Mouse (Mus musculus): Measurements from ENCODE around the gene Ccdc146. TPM values are rescaled to one million over a fixed set of nuclear protein-coding genes. Genes with fewer than 3 reads are reported as not detected.

Gene Ccdc146
- polyA plus RNA-seq (2017; shearing (Covaris generic)), result not detected

DNA sequence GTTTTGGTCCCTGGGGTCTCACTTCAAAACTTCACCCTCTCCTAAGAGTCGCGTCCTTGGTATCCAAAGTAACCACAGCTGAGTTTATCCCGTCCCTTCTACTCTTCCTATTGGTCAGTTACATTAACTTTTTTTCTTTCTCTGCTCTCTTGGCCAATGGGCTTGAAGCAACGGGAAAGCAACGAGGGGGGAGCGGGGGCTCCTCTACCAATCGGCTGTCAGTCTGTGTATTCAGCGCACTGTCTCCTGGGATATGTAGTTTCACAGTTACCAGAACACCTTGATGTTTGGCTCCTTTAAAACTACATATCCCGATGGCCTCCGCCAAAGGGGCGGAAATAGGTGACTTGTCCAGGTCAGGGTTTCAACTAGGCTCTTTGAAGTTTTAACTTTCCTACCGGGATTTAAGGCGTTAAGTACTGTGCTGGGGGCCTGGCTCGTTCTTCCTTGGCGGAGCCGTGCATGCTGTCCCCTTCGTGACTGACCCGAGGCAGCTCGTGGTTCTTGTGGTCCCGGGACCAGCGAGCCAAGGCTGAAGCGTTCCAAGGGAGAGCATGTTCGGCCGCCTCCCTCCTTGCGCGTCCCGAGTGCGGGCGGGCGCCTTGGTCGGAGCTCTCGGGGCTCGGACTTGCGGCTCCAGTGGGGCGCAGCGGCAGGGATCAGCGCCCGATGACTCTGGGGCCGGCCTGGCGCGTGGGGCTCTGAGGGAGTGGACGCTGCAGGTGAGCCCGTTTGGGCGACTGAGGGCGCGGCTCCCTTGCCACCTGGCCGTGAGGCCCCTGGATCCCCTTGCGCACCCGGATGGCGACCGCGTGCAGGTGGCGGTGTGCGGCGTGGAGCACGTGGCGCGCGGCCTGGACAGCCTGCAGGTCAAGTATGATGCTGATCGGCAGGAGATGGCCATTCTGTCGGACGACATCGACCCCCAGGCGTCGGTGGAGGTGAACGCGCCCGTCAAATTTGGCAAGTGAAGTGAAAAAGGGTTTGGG lies at the start of gene Ccdc146, which contains the start of gene Fam185a:
Ccdc146 (minus strand) TSS at position 64 of the 989 bp plus-strand sequence.
Fam185a (plus strand) TSS at position 345 of the 989 bp plus-strand sequence.

DNA sequence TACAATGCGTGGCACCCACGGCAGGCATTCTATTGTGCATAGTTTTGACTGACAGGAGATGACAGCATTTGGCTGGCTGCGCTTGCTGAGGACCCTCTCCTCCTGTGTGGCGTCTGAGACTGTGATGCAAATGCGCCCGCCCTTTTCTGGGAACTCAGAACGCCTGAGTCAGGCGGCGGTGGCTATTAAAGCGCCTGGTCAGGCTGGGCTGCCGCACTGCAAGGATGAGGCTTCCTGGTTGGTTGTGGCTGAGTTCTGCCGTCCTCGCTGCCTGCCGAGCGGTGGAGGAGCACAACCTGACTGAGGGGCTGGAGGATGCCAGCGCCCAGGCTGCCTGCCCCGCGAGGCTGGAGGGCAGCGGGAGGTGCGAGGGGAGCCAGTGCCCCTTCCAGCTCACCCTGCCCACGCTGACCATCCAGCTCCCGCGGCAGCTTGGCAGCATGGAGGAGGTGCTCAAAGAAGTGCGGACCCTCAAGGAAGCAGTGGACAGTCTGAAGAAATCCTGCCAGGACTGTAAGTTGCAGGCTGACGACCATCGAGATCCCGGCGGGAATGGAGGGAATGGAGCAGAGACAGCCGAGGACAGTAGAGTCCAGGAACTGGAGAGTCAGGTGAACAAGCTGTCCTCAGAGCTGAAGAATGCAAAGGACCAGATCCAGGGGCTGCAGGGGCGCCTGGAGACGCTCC lies 51.8 kb downstream of the Ccdc146 start, which contains the start of gene Fgl2:
Fgl2 (plus strand) TSS at position 150 of the 687 bp plus-strand sequence.

Other genes starting within 250 kb of the Ccdc146 start
- 20.9 TPM for gene Gsap, start 238.4 kb downstream of the Ccdc146 start, polyA plus RNA-seq (2017; shearing (Covaris generic))
- gene Fgl2, start 52.0 kb downstream of the Ccdc146 start, polyA plus RNA-seq (2017; shearing (Covaris generic)), result 2.0 TPM
- gene Fam185a, start 281 bp upstream of the Ccdc146 start, polyA plus RNA-seq (2017; shearing (Covaris generic)), result 2.5 TPM
- gene Lrrc17, start 118.9 kb upstream of the Ccdc146 start, polyA plus RNA-seq (2017; shearing (Covaris generic)), result not detected
- not detected for gene Fbxl13, start 221.0 kb upstream of the Ccdc146 start, polyA plus RNA-seq (2017; shearing (Covaris generic))
- gene Armc10, start 221.1 kb upstream of the Ccdc146 start, polyA plus RNA-seq (2017; shearing (Covaris generic)), result 18.8 TPM